Mouse (Mus musculus): ENCODE results near the gene Trp53rkb. TPM values are rescaled to one million over a fixed set of nuclear protein-coding genes. Genes with fewer than 3 reads are reported as not detected.
A peak's percentile ranks its signal among the peaks of the same experiment; 100 is the strongest.
"Not testable (repeated sequence)": the region's sequence is repeated elsewhere in the genome, so short reads cannot be mapped to it uniquely, and the experiment has no call there.

Trp53rkb gene
- polyA plus RNA-seq, 1 experiment from 2014 or later: 7.8 TPM

DNA sequence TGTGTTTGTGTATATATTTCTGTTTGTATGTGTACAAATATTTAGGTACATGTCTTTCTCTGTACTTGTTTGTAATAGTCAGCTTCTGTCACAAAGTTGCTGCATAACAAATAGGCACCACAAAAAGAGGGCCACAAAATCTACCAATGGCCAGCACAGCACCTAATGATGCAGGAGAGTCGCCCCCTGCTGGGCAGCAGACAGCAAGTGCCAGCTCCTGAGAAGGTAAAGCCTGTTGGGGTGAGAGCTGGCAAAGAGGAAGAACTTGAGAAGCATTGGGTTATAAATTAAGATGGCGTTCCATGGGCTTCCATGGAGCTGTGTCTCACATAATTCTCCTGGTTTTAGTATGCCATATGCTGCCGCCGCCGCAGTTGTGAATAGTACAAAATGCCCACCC, 593 bp upstream of the Trp53rkb start:
- ATAC-seq (ENCODE audit: low FRiP score, low TSS enrichment): no peak
- WGBS: 78% methylated on average over 5 of the region's 5 CpGs
- Histone ChIP-seq H3K4me1 (ENCODE audit: insufficient read depth, low read length) (peaks cover 12% of the 10 kb centered on the region), H3K4me2 (replicated peaks; ENCODE audit: low read depth, low read length) (no peak overlapping the region), H3K27ac (ENCODE audit: low read length) (no peak overlapping the region), H3K36me3 (ENCODE audit: insufficient read depth, low read length) (0 out of 2 replicates have a peak, but pooled peaks cover 3% of the 10 kb centered on the region), H3K9ac (replicated peaks; ENCODE audit: low read length) (no peak overlapping the region), H3K27me3 (ENCODE audit: insufficient read depth, low read length) (no peaks in the 10 kb centered on the region), H3K9me3 (ENCODE audit: low read length) (no peaks in the 10 kb centered on the region), H3K4me3 (ENCODE audit: low read length) (no peak overlapping the region)

GRCm38 (mm10) chr2:166793542-166794214, 1.3 kb downstream of the Trp53rkb start:
- Histone ChIP-seq H3K36me3 (ENCODE audit: insufficient read depth, low read length) (peaks cover 16% of the 10 kb centered on the region), H3K9ac (replicated peaks; ENCODE audit: low read length) (peak overlapping the region; percentile 86), H3K4me2 (replicated peaks; ENCODE audit: low read depth, low read length) (peak overlapping the region; percentile 71), H3K4me3 (ENCODE audit: low read length) (peak overlapping the region; percentile 76), H3K27ac (ENCODE audit: low read length) (peak overlapping the region; percentile 68)
- H3K9me3 ChIP-seq (ENCODE audit: low read length); H3K27me3 ChIP-seq (ENCODE audit: insufficient read depth, low read length); H3K4me1 ChIP-seq (ENCODE audit: insufficient read depth, low read length): not testable (repeated sequence)
- peak; percentile 92 for ATAC-seq (ENCODE audit: low FRiP score, low TSS enrichment)
- 1% methylated on average over 59 of the region's 76 CpGs for WGBS

GRCm38 (mm10) chr2:166799615-166800472, 7.5 kb downstream of the Trp53rkb start:
- Histone ChIP-seq H3K4me1 (ENCODE audit: insufficient read depth, low read length) (no peaks in the 10 kb centered on the region; the same call in 1 of the 2 replicates), H3K4me3 (ENCODE audit: low read length) (no peak overlapping the region), H3K27ac (ENCODE audit: low read length) (no peak overlapping the region), H3K9me3 (ENCODE audit: low read length) (no peaks in the 10 kb centered on the region), H3K27me3 (ENCODE audit: insufficient read depth, low read length) (no peaks in the 10 kb centered on the region), H3K9ac (replicated peaks; ENCODE audit: low read length) (no peak overlapping the region), H3K36me3 (ENCODE audit: insufficient read depth, low read length) (peaks cover 16% of the 10 kb centered on the region), H3K4me2 (replicated peaks; ENCODE audit: low read depth, low read length) (no peak overlapping the region)
- 75% methylated on average over 11 of the region's 11 CpGs for WGBS
- ATAC-seq (ENCODE audit: low FRiP score, low TSS enrichment): no peak

DNA sequence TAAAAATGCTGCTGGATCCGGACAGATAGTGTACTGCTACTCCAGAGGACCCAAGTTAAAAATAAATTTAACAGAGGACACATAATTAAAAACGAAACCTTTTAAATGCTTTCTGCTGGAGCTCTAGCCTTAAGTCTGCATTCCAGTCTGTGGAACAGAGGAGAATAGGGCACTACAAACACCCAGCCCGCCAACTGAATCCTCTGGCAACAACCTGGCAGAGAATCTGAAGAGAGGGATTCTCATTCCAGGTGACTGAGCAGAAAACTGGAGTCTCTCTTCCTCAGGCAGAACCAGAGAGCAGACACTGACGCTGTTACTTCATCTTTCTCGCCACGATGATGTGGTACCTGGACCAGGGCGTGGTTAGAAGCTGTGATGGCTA, 8.1 kb downstream of the Trp53rkb start:
- Histone ChIP-seq H3K27ac (ENCODE audit: low read length) (no peak overlapping the region), H3K36me3 (ENCODE audit: insufficient read depth, low read length) (peaks cover 16% of the 10 kb centered on the region), H3K4me3 (ENCODE audit: low read length) (no peak overlapping the region), H3K9ac (replicated peaks; ENCODE audit: low read length) (no peak overlapping the region), H3K27me3 (ENCODE audit: insufficient read depth, low read length) (no peaks in the 10 kb centered on the region), H3K4me2 (replicated peaks; ENCODE audit: low read depth, low read length) (no peak overlapping the region), H3K9me3 (ENCODE audit: low read length) (no peaks in the 10 kb centered on the region), H3K4me1 (ENCODE audit: insufficient read depth, low read length) (no peaks in the 10 kb centered on the region)
- 84% methylated on average over 7 of the region's 7 CpGs for WGBS
- no peak for ATAC-seq (ENCODE audit: low FRiP score, low TSS enrichment)

- Histone ChIP-seq H3K4me1 (ENCODE audit: insufficient read depth, low read length) (peaks cover 5% of the 10 kb centered on the region), H3K9me3 (ENCODE audit: low read length) (no peaks in the 10 kb centered on the region), H3K36me3 (ENCODE audit: insufficient read depth, low read length) (peaks cover 13% of the 10 kb centered on the region), H3K4me3 (ENCODE audit: low read length) (no peak overlapping the region), H3K4me2 (replicated peaks; ENCODE audit: low read depth, low read length) (no peak overlapping the region), H3K27ac (ENCODE audit: low read length) (no peak overlapping the region), H3K9ac (replicated peaks; ENCODE audit: low read length) (no peak overlapping the region), H3K27me3 (ENCODE audit: insufficient read depth, low read length) (no peaks in the 10 kb centered on the region)
- no peak for ATAC-seq (ENCODE audit: low FRiP score, low TSS enrichment)
- WGBS: 58% methylated on average over 2 of the region's 2 CpGs
These were observed 9.1 kb downstream of the Trp53rkb start for GRCm38 (mm10) chr2:166801436-166801835.

DNA sequence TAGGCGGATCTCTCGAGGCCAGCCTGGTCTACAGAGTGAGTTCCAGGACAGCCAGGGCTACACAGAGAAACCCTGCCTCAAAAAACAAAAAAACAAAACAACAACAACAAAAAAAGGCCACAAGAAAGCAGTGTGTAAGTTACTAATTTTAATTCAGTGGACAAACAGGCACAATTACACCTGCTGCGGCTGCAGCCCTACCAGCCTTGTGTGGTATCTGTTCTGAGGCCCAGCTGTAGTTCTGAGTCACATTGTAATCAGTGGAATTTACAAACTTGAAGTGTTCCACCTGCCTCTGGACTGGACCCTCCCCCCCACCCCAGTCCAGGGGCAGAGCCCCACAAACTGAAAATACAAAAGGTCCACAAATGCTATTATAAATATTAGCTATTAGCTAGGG, 11.0 kb downstream of the Trp53rkb start:
- Histone ChIP-seq H3K27me3 (ENCODE audit: insufficient read depth, low read length) (no peaks in the 10 kb centered on the region), H3K27ac (ENCODE audit: low read length) (no peak overlapping the region), H3K4me2 (replicated peaks; ENCODE audit: low read depth, low read length) (no peak overlapping the region), H3K9me3 (ENCODE audit: low read length) (no peaks in the 10 kb centered on the region), H3K4me3 (ENCODE audit: low read length) (no peak overlapping the region), H3K4me1 (ENCODE audit: insufficient read depth, low read length) (peaks cover 12% of the 10 kb centered on the region), H3K36me3 (ENCODE audit: insufficient read depth, low read length) (peaks cover 2% of the 10 kb centered on the region; the same call in 1 of the 2 replicates), H3K9ac (replicated peaks; ENCODE audit: low read length) (no peak overlapping the region)
- 87% methylated on average over 3 of the region's 3 CpGs for WGBS
- ATAC-seq (ENCODE audit: low FRiP score, low TSS enrichment): no peak

- Histone ChIP-seq H3K4me2 (replicated peaks; ENCODE audit: low read depth, low read length) (peak within 1 kb of the TSS; percentile 91), H3K9me3 (ENCODE audit: low read length) (no peaks in the 10 kb centered on the region), H3K27me3 (ENCODE audit: insufficient read depth, low read length) (no peaks in the 10 kb centered on the region), H3K4me3 (ENCODE audit: low read length) (peak within 1 kb of the TSS; percentile 63), H3K9ac (replicated peaks; ENCODE audit: low read length) (peak within 1 kb of the TSS; percentile 76), H3K36me3 (ENCODE audit: insufficient read depth, low read length) (no peaks in the 10 kb centered on the region), H3K4me1 (ENCODE audit: insufficient read depth, low read length) (peaks cover 12% of the 10 kb centered on the region), H3K27ac (ENCODE audit: low read length) (peak within 1 kb of the TSS; percentile 68)
- peak; percentile 92 for ATAC-seq (ENCODE audit: low FRiP score, low TSS enrichment)
- WGBS: under 1% methylated on average over 54 of the region's 76 CpGs
These were observed 13.2 kb downstream of the Trp53rkb start, which contains the start of gene Arfgef2 for GRCm38 (mm10) chr2:166805250-166806172. Gene Arfgef2, plus strand, starts transcription at chr2:166805588.

GRCm38 (mm10) chr2:166806173-166806705, 13.9 kb downstream of the Trp53rkb start:
- Histone ChIP-seq H3K9ac (replicated peaks; ENCODE audit: low read length) (peak overlapping the region; percentile 76), H3K27me3 (ENCODE audit: insufficient read depth, low read length) (no peaks in the 10 kb centered on the region), H3K9me3 (ENCODE audit: low read length) (no peaks in the 10 kb centered on the region), H3K4me2 (replicated peaks; ENCODE audit: low read depth, low read length) (peak overlapping the region; percentile 91), H3K27ac (ENCODE audit: low read length) (peak overlapping the region; percentile 68), H3K36me3 (ENCODE audit: insufficient read depth, low read length) (no peaks in the 10 kb centered on the region), H3K4me1 (ENCODE audit: insufficient read depth, low read length) (peaks cover 12% of the 10 kb centered on the region), H3K4me3 (ENCODE audit: low read length) (peak overlapping the region; percentile 63)
- peak; percentile 17 for ATAC-seq (ENCODE audit: low FRiP score, low TSS enrichment)
- 19% methylated on average over 14 of the region's 14 CpGs for WGBS

- no peaks in the 10 kb centered on the region for H3K36me3 ChIP-seq (ENCODE audit: insufficient read depth, low read length)
- peak overlapping the region; percentile 91 for H3K4me2 ChIP-seq (replicated peaks; ENCODE audit: low read depth, low read length)
- no peaks in the 10 kb centered on the region for H3K9me3 ChIP-seq (ENCODE audit: low read length)
- H3K9ac ChIP-seq (replicated peaks; ENCODE audit: low read length): peak overlapping the region; percentile 76; the same call in 1 of the 2 replicates
- H3K4me3 ChIP-seq (ENCODE audit: low read length): peak overlapping the region; percentile 63
- no peaks in the 10 kb centered on the region for H3K27me3 ChIP-seq (ENCODE audit: insufficient read depth, low read length)
- no peak overlapping the region for H3K27ac ChIP-seq (ENCODE audit: low read length)
- H3K4me1 ChIP-seq (ENCODE audit: insufficient read depth, low read length): peaks cover 12% of the 10 kb centered on the region
- 74% methylated on average over 6 of the region's 6 CpGs for WGBS
- no peak for ATAC-seq (ENCODE audit: low FRiP score, low TSS enrichment)
These were observed 14.5 kb downstream of the Trp53rkb start for GRCm38 (mm10) chr2:166806813-166807212.
